Mouse (Mus musculus): ENCODE measurements around the gene Sec16a. TPM values are rescaled to one million over a fixed set of nuclear protein-coding genes. Genes with fewer than 3 reads are reported as not detected.

Gene Sec16a
- total RNA-seq, 1 experiment from 2014 or later: 40.0 TPM

GRCm38 (mm10) chr2:26445666-26446445 is 840 bp upstream of the Sec16a start:
- peak; percentile 51 for ATAC-seq (replicated peaks; ENCODE audit: insufficient number of reproducible peaks, low FRiP score, low TSS enrichment, poor library complexity, severe bottlenecking)

GRCm38 (mm10) chr2:26444368-26444767 is 648 bp downstream of the Sec16a start:
- ATAC-seq (replicated peaks; ENCODE audit: insufficient number of reproducible peaks, low FRiP score, low TSS enrichment, poor library complexity, severe bottlenecking): no peak

GRCm38 (mm10) chr2:26443876-26444275 is 1.1 kb downstream of the Sec16a start:
- ATAC-seq (replicated peaks; ENCODE audit: insufficient number of reproducible peaks, low FRiP score, low TSS enrichment, poor library complexity, severe bottlenecking): no peak

GRCm38 (mm10) chr2:26442843-26443242 is 2.2 kb downstream of the Sec16a start:
- no peak for ATAC-seq (replicated peaks; ENCODE audit: insufficient number of reproducible peaks, low FRiP score, low TSS enrichment, poor library complexity, severe bottlenecking)

- ATAC-seq (replicated peaks; ENCODE audit: insufficient number of reproducible peaks, low FRiP score, low TSS enrichment, poor library complexity, severe bottlenecking): no peak
Measured at GRCm38 (mm10) chr2:26441688-26442087, 3.3 kb downstream of the Sec16a start.

GRCm38 (mm10) chr2:26441261-26441660 is 3.8 kb downstream of the Sec16a start:
- ATAC-seq (replicated peaks; ENCODE audit: insufficient number of reproducible peaks, low FRiP score, low TSS enrichment, poor library complexity, severe bottlenecking): no peak

- ATAC-seq (replicated peaks; ENCODE audit: insufficient number of reproducible peaks, low FRiP score, low TSS enrichment, poor library complexity, severe bottlenecking): no peak
Measured at GRCm38 (mm10) chr2:26439671-26440070, 5.3 kb downstream of the Sec16a start.

- ATAC-seq (replicated peaks; ENCODE audit: insufficient number of reproducible peaks, low FRiP score, low TSS enrichment, poor library complexity, severe bottlenecking): no peak
Measured at GRCm38 (mm10) chr2:26438373-26438772, 6.6 kb downstream of the Sec16a start.

GRCm38 (mm10) chr2:26437221-26437620 is 7.8 kb downstream of the Sec16a start:
- no peak for ATAC-seq (replicated peaks; ENCODE audit: insufficient number of reproducible peaks, low FRiP score, low TSS enrichment, poor library complexity, severe bottlenecking)

GRCm38 (mm10) chr2:26434791-26435572 is 10.0 kb downstream of the Sec16a start:
- ATAC-seq (replicated peaks; ENCODE audit: insufficient number of reproducible peaks, low FRiP score, low TSS enrichment, poor library complexity, severe bottlenecking): no peak

GRCm38 (mm10) chr2:26429851-26430250 is 15.2 kb downstream of the Sec16a start:
- ATAC-seq (replicated peaks; ENCODE audit: insufficient number of reproducible peaks, low FRiP score, low TSS enrichment, poor library complexity, severe bottlenecking): no peak

GRCm38 (mm10) chr2:26424541-26424940 is 20.5 kb downstream of the Sec16a start:
- no peak for ATAC-seq (replicated peaks; ENCODE audit: insufficient number of reproducible peaks, low FRiP score, low TSS enrichment, poor library complexity, severe bottlenecking)

- no peak for ATAC-seq (replicated peaks; ENCODE audit: insufficient number of reproducible peaks, low FRiP score, low TSS enrichment, poor library complexity, severe bottlenecking)
Measured at GRCm38 (mm10) chr2:26423086-26423485, 21.9 kb downstream of the Sec16a start.

- no peak for ATAC-seq (replicated peaks; ENCODE audit: insufficient number of reproducible peaks, low FRiP score, low TSS enrichment, poor library complexity, severe bottlenecking)
Measured at GRCm38 (mm10) chr2:26421969-26422368, 23.0 kb downstream of the Sec16a start.

GRCm38 (mm10) chr2:26418120-26418519 is 26.9 kb downstream of the Sec16a start:
- ATAC-seq (replicated peaks; ENCODE audit: insufficient number of reproducible peaks, low FRiP score, low TSS enrichment, poor library complexity, severe bottlenecking): no peak

- no peak for ATAC-seq (replicated peaks; ENCODE audit: insufficient number of reproducible peaks, low FRiP score, low TSS enrichment, poor library complexity, severe bottlenecking)
Measured at GRCm38 (mm10) chr2:26417066-26417465, 27.9 kb downstream of the Sec16a start.

- ATAC-seq (replicated peaks; ENCODE audit: insufficient number of reproducible peaks, low FRiP score, low TSS enrichment, poor library complexity, severe bottlenecking): no peak
Measured at GRCm38 (mm10) chr2:26410931-26411411, 34.0 kb downstream of the Sec16a start.

GRCm38 (mm10) chr2:26410091-26410490 is 34.9 kb downstream of the Sec16a start:
- ATAC-seq (replicated peaks; ENCODE audit: insufficient number of reproducible peaks, low FRiP score, low TSS enrichment, poor library complexity, severe bottlenecking): no peak

GRCm38 (mm10) chr2:26409362-26409761 is 35.7 kb downstream of the Sec16a start:
- ATAC-seq (replicated peaks; ENCODE audit: insufficient number of reproducible peaks, low FRiP score, low TSS enrichment, poor library complexity, severe bottlenecking): no peak

Data from monocyte, adult 5-6 weeks (primary cell).